21 mouse cellular contexts compared by ENCODE assay signal in the genomic region with DNA sequence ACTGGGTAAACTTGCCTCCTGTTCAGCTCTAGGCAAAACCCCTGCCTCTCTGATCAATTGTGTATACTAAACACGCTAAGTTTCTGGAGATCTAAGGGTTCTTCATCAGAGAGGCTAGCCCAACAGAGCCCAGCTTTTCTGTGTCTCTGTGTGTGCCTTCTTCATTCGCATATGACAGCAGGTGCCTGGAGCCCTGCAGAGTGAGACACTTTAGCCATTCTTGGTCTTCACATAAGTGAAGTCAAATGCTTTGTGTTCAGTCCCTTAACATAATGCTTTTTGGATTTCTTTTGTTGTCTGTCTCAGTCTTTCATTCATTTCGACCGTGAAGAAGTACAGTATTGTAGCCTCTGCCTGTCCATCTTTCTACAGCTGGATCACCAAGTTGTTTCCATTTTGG.
A peak's percentile ranks its signal among the peaks of the same experiment; 100 is the strongest.
DNase-seq lines count a peak whose midpoint lies in the region; ATAC-seq and TF ChIP-seq lines count a peak whose summit lies in the region.
"Had no signal": no experiment of that assay in that cellular context is flagged by ENCODE, and none has a peak within 500 bp of the region (broad histone marks: within the 10 kb centered on the region; RNA-seq: fewer than 3 reads in every experiment).

No protein-coding gene starts in this region.

- ATAC-seq in midbrain, embryonic 11.5 days (ENCODE audit: low FRiP score) = no peak
- ATAC-seq in midbrain, embryonic 13.5 days = no peak
- ATAC-seq: activated CD4-positive, CD25-positive, alpha-beta regulatory T cell, adult 4 months; forebrain, embryonic 13.5 days; forebrain, embryonic 15.5 days; forebrain, postnatal 0 days had no signal

- H3K9ac ChIP-seq in midbrain, embryonic 11.5 days (ENCODE audit: low read length) = no peak overlapping the region
- H3K9ac ChIP-seq in midbrain, embryonic 13.5 days (replicated peaks) = no peak overlapping the region
- H3K9ac ChIP-seq in ES-E14 (ENCODE audit: insufficient read depth, low read depth, low read length, poor library complexity, severe bottlenecking) = no peak overlapping the region
- H3K9ac ChIP-seq: embryonic facial prominence, embryonic 12.5 days; forebrain, embryonic 13.5 days; forebrain, embryonic 15.5 days; forebrain, postnatal 0 days had no signal

- no peak overlapping the region for H3K4me3 ChIP-seq in midbrain, embryonic 11.5 days (ENCODE audit: low read depth, low read length)
- H3K4me3 ChIP-seq in midbrain, embryonic 13.5 days (replicated peaks) = no peak overlapping the region
- no peak overlapping the region for H3K4me3 ChIP-seq in ES-E14 (ENCODE audit: insufficient read depth in 1 of 2, low read depth in 1 of 2, low read length in 2 of 2, poor library complexity in 1 of 2, severe bottlenecking in 1 of 2)
- no peak overlapping the region for H3K4me3 ChIP-seq in layer of hippocampus, adult 2 months
- H3K4me3 ChIP-seq: embryonic facial prominence, embryonic 10.5 days; embryonic facial prominence, embryonic 12.5 days; forebrain, embryonic 13.5 days; forebrain, embryonic 15.5 days had no signal

- DNase-seq in midbrain, embryonic 11.5 days (ENCODE audit: low spot score, missing footprints) = peak; percentile 77
- peak; percentile 30 for DNase-seq in ES-E14 (ENCODE audit: low read depth, low spot score)
- DNase-seq in WW6 (ENCODE audit: low read depth, low spot score) = peak; percentile 14
- DNase-seq in layer of hippocampus, adult 2 months (ENCODE audit: low spot score in 2 of 2) = no peak
- DNase-seq in kidney, postnatal 10 days = no peak
- no peak for DNase-seq in thymus, postnatal 25 days
- DNase-seq: adrenal gland, adult 8-10 months; adrenal gland, postnatal 14 days; adrenal gland, postnatal 36 days; cerebellum, adult 11-12 months; cerebellum, adult 2 months; cerebellum, adult 9-10 months; cerebellum, postnatal 10 days; cerebellum, postnatal 25 days; forebrain, postnatal 0 days had no signal

- H3K36me3 ChIP-seq in midbrain, embryonic 11.5 days (ENCODE audit: control insufficient read depth, insufficient read depth, low read length) = no peaks in the 10 kb centered on the region
- no peaks in the 10 kb centered on the region for H3K36me3 ChIP-seq in midbrain, embryonic 13.5 days
- H3K36me3 ChIP-seq in ES-E14 (ENCODE audit: control insufficient read depth, insufficient read depth, low read length, poor library complexity, severe bottlenecking) = no peaks in the 10 kb centered on the region
- H3K36me3 ChIP-seq: embryonic facial prominence, embryonic 10.5 days; embryonic facial prominence, embryonic 12.5 days; forebrain, embryonic 15.5 days had no signal

- H3K4me1 ChIP-seq in midbrain, embryonic 11.5 days (ENCODE audit: control insufficient read depth, insufficient read depth, low read length) = no peaks in the 10 kb centered on the region
- no peaks in the 10 kb centered on the region for H3K4me1 ChIP-seq in midbrain, embryonic 13.5 days (replicated peaks)
- peaks cover 2 to 3% of the 10 kb centered on the region in 2 experiments; a peak in 1 of 4 replicates for H3K4me1 ChIP-seq in ES-E14 (ENCODE audit: control insufficient read depth in 2 of 2, insufficient read depth in 2 of 2, low read length in 2 of 2, poor library complexity in 1 of 2)
- H3K4me1 ChIP-seq: embryonic facial prominence, embryonic 12.5 days; forebrain, embryonic 13.5 days; forebrain, embryonic 15.5 days had no signal

- no peak overlapping the region for H3K4me2 ChIP-seq in midbrain, embryonic 11.5 days
- H3K4me2 ChIP-seq in midbrain, embryonic 13.5 days (replicated peaks) = no peak overlapping the region
- H3K4me2 ChIP-seq: embryonic facial prominence, embryonic 12.5 days; forebrain, embryonic 13.5 days; forebrain, embryonic 15.5 days had no signal

- 43% methylated on average over 4 of the region's 4 CpGs for WGBS in midbrain, embryonic 11.5 days
- 33% methylated on average over 4 of the region's 4 CpGs for WGBS in midbrain, embryonic 13.5 days

- H3K27me3 ChIP-seq in midbrain, embryonic 11.5 days (ENCODE audit: control insufficient read depth, insufficient read depth, low read length) = no peaks in the 10 kb centered on the region
- no peaks in the 10 kb centered on the region for H3K27me3 ChIP-seq in midbrain, embryonic 13.5 days
- H3K27me3 ChIP-seq: embryonic facial prominence, embryonic 12.5 days; forebrain, embryonic 13.5 days; forebrain, embryonic 15.5 days had no signal

- in situ Hi-C loops in ES-E14 (cut with MboI; ENCODE audit: low sequenced_read_pairs in 2 of 2, unreplicated experiment in 2 of 2) = no loop called here

- H3K9me3 ChIP-seq in midbrain, embryonic 11.5 days (ENCODE audit: control insufficient read depth, low read length) = no peaks in the 10 kb centered on the region
- H3K9me3 ChIP-seq in midbrain, embryonic 13.5 days = no peaks in the 10 kb centered on the region
- no peaks in the 10 kb centered on the region for H3K9me3 ChIP-seq in ES-E14 (ENCODE audit: control insufficient read depth, insufficient read depth, low read depth, low read length)
- H3K9me3 ChIP-seq: embryonic facial prominence, embryonic 10.5 days; embryonic facial prominence, embryonic 12.5 days; forebrain, embryonic 13.5 days; forebrain, embryonic 15.5 days had no signal

- no peak overlapping the region for H3K27ac ChIP-seq in midbrain, embryonic 11.5 days (ENCODE audit: low read depth, low read length)
- no peak overlapping the region for H3K27ac ChIP-seq in midbrain, embryonic 13.5 days
- H3K27ac ChIP-seq in ES-E14 (ENCODE audit: insufficient read depth, low read depth, low read length, poor library complexity, severe bottlenecking) = no peak overlapping the region
- no peak overlapping the region for H3K27ac ChIP-seq in layer of hippocampus, adult 2 months
- H3K27ac ChIP-seq: embryonic facial prominence, embryonic 10.5 days; embryonic facial prominence, embryonic 12.5 days; forebrain, embryonic 13.5 days; forebrain, embryonic 15.5 days had no signal

- no peak for TF ChIP-seq CTCF in layer of hippocampus, adult 2 months (conservative IDR thresholded peaks at IDR 0.05)

TF ChIP-seq in ES-E14, 5 proteins besides CTCF, POLR2A, EP300 and RAD21:
- TF ChIP-seq HCFC1 (IDR thresholded peaks at IDR 0.05; ENCODE audit: borderline replicate concordance, insufficient read depth, low read length) (no peak), ZNF384 (IDR thresholded peaks at IDR 0.05; ENCODE audit: low read depth, low read length) (no peak)

Comparison
In these comparisons a context has a peak if more than half of its experiments do, and no peak if none do; other contexts are left out.
1. DNase-seq: peak in midbrain, embryonic 11.5 days (single experiment), ES-E14 (single experiment) and WW6 (single experiment); none in layer of hippocampus, adult 2 months (0 of 2), kidney, postnatal 10 days (single experiment) and thymus, postnatal 25 days (single experiment).